Mouse (Mus musculus): ENCODE measurements around the gene Kdm1b.

The Kdm1b gene

DNA sequence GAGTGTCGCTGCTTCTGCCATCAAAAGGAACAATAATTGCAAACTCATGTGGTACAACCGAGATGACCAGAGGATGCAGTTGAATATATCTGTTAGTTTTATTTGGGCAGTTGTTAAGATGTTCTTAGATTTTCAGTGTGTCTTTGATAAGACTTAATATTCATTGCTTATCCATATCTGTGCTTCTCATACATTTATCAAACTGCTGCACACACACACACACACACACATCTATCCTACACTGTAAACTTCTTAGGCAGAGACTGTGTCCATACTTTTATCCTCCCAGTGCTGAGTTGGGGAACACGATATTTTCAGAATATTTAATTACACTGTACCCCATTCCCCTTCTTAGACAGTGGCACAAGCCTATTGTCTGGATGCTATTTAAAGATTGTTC, 67.9 kb downstream of the Kdm1b start:
- 73% methylated on average over 3 of the region's 3 CpGs for WGBS

GRCm38 (mm10) chr13:47112056-47112455, 68.8 kb downstream of the Kdm1b start:
- WGBS = 97% methylated on average over 3 of the region's 3 CpGs

DNA sequence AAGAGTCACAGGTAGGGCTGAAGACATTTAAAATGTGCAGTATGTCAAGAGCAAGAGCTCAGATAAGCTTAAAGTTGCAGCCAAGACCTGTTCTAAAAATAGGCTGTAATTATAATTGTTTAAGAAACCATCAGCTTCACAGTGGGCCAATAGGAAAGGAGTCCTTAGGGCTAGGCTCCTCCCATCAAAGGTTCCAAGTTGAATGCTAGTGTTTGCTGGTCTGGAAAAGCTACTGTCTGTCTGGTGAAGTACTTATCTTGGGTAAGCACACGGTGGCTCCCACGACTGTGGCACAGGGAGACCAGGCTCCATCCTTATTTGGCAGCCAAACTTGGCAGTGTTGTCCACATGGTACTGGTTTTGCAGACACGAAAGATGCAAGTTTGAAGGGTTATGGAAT, 69.6 kb downstream of the Kdm1b start:
- 76% methylated on average over 3 of the region's 3 CpGs for WGBS

- 95% methylated on average over 3 of the region's 3 CpGs for WGBS
Observed at GRCm38 (mm10) chr13:47116000-47116399, 72.7 kb downstream of the Kdm1b start.

- WGBS = 35% methylated on average over 12 of the region's 12 CpGs
Observed at GRCm38 (mm10) chr13:47121333-47121889, 78.1 kb downstream of the Kdm1b start.

DNA sequence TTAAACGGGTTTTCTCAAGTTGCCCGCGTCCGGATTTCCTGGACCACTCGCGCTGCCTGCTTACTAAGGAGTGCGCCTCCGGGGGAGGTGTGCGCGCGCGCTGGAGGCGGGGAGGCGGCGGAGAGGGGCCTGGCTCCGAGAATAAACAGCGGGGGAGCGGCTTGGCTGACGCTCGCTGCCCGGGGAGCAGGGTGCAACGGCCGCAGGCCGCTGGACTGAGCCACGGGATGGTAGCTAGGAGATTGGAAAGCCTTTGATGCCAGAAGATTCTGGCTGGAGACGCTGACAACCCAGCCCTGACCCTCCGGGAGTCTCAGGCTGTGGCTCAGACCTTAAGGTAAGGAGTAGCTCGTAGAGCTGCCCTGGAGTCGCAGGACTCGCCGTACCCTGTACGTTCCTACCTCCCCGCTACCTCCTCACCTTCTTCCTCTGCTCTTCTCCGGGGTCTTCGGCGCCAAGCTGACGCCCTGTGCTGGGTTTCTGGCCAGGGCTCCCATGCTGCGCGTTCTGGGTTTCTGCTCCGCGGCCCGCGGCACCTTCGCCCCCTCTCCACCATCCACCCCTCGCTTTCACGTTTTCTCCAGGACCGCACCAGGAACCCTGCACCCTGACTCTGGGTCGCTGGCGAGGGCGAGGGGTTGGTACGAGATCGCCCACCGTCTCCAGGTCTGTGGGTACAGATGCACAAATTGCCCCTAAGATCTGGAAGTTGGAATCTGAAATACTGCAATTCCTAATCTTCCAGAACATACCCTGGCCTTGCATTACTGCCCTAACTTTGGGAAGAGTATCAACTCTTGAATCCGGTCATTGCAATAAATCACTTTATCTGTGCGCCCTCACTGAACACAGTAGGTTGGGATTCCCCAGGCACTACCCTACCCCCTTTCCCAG, 79.5 kb downstream of the Kdm1b start, which contains the start of gene Rnf144b:
Gene Rnf144b (plus strand): TSS at position 120 of the 894 bp plus-strand sequence.
- 5% methylated on average over 55 of the region's 55 CpGs for WGBS

- WGBS = 78% methylated on average over 3 of the region's 3 CpGs
Observed at GRCm38 (mm10) chr13:47124449-47124848, 81.2 kb downstream of the Kdm1b start.

DNA sequence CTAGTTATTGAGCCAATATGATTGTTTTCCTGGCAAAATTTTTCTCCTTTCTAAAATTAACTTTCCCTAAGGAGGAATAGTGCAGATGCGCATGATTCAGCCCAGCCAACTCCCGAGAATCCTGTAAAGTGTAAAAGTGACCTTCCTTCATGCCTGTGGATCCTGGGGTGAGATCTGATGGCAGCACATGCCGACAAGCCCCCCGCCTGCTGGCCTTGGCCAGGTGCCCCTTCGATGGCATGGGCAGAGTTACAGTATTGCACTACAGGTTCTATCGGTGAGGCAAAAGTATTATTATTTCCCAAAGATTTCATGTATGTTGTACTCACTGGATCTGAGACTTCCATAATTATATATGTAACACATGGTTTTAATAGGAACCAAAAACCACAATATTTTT, 81.7 kb downstream of the Kdm1b start:
- 67% methylated on average over 6 of the region's 6 CpGs for WGBS

GRCm38 (mm10) chr13:47125595-47125994, 82.3 kb downstream of the Kdm1b start:
- WGBS = 83% methylated on average over 5 of the region's 5 CpGs

DNA sequence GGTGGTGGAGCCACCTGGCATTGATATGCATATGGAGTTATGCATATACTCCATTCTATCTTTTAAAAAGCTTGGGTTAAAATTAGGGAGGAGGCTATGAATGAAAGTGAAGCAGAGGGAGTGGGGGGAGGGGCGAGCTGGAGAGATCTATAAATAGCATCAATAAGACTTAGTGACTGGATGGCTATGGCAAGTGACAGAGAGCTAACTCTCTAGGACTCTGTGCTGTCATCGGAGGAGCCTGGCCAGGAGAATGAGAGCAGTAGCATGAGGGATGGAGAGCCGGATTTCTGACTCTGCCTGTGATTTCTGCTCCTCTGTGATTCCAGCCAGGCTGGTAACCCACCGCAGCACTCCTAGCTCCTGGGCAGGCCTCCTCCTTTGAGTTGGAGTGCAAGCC, 85.8 kb downstream of the Kdm1b start:
- 74% methylated on average over 4 of the region's 4 CpGs for WGBS

- WGBS = 74% methylated on average over 8 of the region's 8 CpGs
Observed at GRCm38 (mm10) chr13:47133058-47133457, 89.8 kb downstream of the Kdm1b start.

- WGBS = 50% methylated on average over 7 of the region's 7 CpGs
Observed at GRCm38 (mm10) chr13:47134836-47135235, 91.5 kb downstream of the Kdm1b start.
